Mouse (Mus musculus) adrenal gland (tissue): ENCODE measurements around the gene Prune2.

Experiments used
- intact Hi-C: fragments of 180-260 bp; cut with DNase I; formaldehyde crosslinking; loops from one replicate; pipeline ENCODE4 v1.15.1; 2025
- long read RNA-seq, 2 experiments: library from polyadenylated mRNA; unstranded; transcript quantifications; one replicate each; pipeline ENCODE4 v2.0.0; 2020; ENCODE audit warnings: borderline replicate concordance in 1 of 2; ENCODE audit not compliant: insufficient replicate concordance in 1 of 2

Prune2 gene
- long read RNA-seq, experiment 1, full-length matches to known transcripts = 1 of 37 reads
- long read RNA-seq, experiment 1, partial matches to known transcripts = 0 of 37 reads
- long read RNA-seq, experiment 1, other reads (novel, unspliced or antisense) = 36 of 37 reads
- long read RNA-seq, experiment 2, full-length matches to known transcripts = 1 of 11 reads
- long read RNA-seq, experiment 2, partial matches to known transcripts = 1 of 11 reads
- long read RNA-seq, experiment 2, other reads (novel, unspliced or antisense) = 9 of 11 reads

DNA sequence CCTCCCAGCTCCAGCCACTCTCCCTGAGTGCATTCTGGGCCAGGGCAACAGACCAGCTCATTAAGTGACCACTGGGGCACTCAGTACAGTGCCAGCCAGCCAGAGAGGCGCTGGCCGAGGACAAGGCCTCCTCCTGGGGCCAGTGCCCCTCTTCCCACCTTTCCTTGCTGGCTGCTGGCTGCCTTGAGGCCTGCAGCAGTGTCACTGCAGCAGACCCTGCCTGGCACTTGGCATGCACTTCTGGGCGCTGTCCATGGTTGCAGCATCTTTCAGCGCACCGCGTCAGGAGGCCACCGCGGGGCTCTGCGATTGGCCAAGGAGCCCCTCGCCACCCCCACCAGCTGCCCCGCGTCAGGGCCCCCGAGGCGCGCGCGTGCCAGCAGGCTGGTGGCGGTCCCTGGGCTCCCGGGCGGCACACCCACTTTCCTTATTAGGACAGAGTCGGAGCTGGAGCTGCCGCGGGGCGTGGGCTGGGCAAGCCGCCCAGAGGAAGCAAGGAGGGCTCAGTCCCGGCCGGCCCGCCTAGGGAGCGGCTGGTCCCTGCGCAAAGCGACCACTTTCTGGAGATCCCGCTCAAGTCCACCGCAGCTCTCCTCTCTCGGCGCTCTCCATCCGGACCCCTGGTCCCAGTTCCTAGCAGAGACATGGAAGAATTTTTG, at the start of gene Prune2:
Prune2 (plus strand) TSS at position 506 of the 659 bp plus-strand sequence.
- intact Hi-C loops = no loop called here

DNA sequence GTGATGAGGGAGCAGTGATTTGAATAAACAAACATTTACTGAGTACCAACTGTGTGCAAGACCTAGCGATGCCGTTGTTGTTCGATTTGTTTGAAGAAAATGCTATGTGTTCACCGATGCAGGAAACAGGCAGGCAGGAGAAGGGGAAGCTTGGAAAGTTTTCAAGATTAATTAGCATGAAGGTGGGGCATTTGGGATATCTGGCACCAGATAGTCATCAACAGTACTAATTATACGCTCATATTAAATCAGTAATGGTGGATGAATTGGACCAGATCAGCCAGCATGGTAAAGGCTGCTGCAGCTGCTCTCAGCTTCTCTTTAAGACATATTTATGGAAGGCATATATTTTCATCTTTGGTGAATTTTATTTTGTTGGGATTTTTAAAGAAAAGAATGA, 44.4 kb upstream of the Prune2 start:
- intact Hi-C loops = no loop called here

- intact Hi-C loops = no loop called here
These were observed 31.4 kb upstream of the Prune2 start for GRCm38 (mm10) chr19:16924516-16924915.

DNA sequence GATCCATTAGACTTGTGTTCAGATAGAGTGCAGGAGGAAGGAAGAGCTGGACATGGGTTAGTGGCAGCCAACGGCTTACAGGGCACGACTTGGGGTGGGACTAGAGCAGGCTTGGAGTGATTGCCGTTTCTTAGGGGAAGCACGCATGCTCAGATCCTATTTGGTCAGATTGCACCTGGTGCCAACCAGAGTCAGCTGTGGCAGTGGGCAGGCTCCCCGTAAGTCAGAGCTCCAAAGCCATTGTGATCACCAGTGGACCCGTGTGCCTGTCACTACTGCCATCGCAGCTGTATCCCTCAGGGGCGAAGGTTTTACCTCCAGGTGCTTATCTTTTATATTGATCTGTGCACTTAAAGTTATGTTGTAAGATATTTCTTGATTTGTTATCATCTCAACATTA, 21.3 kb upstream of the Prune2 start:
- intact Hi-C loops = no loop called here

DNA sequence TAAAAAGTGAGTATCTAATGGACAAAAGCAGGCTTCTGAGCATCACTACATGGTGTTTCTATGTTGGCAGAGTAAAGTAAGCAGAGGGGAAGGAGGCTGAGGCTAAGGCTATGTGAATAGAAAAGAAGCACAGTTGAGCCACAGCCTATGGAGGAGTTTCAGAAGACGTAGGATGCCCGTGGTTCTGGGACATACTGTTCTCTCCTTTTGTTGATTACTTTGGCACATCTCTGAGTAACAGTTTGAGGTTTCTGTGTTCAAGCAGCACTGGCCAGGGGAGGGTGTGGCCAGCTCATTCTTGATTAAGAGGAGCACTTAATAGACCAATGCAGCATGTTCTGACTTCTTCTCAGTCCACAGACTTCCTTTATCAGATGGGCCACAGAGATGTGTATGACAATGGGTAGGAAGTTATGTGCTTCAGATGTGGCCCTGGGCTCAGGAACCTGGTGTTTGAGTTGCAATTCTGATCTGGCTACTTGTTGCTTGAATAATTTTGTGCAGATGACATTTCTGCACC, 7.1 kb upstream of the Prune2 start:
- intact Hi-C loops = no loop called here

GRCm38 (mm10) chr19:16949341-16949740, 6.6 kb upstream of the Prune2 start:
- intact Hi-C loops = no loop called here

DNA sequence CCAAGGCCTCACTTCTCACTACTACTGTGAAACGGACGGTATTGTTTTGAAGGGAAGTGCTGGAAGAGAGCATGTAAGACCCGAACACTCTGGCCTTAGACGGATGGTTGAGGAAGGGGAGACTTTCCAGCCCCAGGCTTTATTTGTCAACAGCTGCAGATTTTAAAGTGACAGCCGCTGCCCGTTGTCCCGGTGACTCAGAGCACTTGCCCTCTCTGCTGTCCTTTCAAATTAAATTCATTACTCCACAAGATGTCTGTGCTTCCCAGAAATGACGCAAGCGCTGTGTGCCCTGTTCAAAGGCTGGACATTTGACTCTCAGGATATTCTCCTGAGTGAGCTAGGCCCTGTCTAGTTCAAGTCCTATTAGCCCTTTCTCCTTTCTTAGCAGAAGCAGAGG, 5.9 kb upstream of the Prune2 start:
- intact Hi-C loops = no loop called here

- intact Hi-C loops = no loop called here
These were observed 5.1 kb upstream of the Prune2 start for GRCm38 (mm10) chr19:16950664-16951363.

DNA sequence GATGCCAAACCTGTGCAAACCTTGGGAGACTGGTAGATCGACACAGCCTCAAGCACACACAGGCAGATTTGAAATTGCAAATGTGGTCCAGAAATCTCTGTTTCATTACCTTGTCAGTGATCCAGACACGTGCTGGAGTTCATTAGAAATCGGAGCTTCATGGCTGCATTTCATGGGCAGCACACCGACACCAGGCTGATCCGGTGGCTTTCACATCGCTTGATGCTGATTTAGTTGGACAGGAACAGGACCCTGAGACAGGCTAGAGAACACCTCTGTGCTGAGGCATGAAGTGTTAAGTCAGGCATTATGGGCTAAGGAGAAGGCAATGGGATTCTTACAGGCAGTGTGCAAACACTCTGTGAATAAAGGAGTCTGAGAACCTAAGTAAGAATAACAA, 1.2 kb upstream of the Prune2 start:
- intact Hi-C loops = no loop called here

DNA sequence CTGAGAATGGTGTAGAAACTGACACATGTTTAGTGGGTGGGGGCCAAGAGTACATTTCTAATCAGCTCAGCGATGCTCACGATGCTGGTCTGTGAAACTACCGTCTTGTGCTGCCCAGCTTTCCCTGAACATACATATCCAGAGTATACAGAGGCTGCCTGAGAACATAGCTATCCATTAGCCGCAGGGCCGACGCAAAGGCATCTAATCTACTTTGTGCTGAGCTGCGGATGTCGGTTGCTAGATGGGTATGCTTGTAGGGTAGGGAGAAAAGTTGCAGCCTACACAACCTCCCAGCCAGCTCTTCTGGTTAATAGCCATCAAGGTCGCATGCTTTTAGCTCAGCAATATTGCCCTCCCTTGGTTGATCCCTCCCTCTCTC, 696 bp upstream of the Prune2 start:
- intact Hi-C loops = no loop called here

DNA sequence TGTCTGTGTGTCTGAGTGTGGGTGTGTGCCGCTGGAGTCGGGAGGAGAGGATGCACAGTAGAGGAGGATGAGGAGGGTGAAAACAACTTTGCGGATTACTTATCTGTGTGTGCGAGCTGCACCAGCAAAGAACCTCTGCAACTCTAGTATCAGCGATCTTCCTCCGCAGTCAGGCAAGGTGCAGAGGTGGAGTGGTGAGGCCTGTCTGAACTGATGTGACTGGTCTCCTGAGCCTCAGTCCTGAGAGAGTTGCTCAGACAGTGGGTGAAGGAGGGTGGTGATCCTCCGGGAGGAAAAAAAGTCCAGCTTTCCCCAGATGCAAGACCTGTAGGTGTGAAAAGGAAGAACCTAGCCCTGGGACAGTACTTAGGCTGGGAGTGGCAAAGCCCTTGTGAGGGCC, 401 bp downstream of the Prune2 start:
- intact Hi-C loops = no loop called here

DNA sequence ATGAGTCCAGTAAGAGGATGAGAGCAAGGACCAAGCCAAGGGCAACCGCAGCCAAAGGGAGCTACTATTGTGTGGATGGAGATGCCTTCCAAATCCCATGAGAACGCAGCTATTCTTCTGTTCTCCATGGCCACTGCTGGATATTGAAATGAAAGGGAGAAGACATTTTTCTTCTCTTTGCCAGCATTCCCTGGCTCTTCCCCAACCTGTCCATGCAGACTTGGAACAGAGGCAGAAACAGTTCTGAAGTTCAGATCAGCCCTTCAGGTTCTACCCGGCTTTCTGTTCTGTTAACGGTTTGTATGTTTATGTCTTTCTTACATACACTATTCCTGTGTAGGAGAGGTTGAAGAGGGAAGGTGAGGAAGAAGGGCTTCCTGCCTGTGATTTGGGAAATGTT, 3.1 kb downstream of the Prune2 start:
- intact Hi-C loops = no loop called here

DNA sequence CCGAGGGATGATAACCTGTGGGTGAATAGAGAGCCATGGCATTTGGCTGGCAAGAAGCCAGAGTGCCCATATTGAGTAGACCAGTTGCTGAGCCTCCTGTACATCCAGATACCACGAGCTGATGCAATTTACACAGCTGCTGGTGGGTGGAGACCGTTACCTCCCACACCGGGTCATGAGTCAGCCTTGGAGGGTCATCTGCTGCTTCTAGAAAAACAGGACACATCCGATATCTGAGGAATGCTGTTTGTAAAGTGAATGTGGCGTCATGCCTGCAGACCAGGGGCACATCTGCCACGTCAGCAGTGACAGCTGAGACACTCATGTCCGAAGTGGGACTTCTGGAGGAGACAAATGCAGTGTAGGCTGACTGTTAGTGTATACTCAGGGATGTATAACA, 3.6 kb downstream of the Prune2 start:
- intact Hi-C loops = no loop called here

DNA sequence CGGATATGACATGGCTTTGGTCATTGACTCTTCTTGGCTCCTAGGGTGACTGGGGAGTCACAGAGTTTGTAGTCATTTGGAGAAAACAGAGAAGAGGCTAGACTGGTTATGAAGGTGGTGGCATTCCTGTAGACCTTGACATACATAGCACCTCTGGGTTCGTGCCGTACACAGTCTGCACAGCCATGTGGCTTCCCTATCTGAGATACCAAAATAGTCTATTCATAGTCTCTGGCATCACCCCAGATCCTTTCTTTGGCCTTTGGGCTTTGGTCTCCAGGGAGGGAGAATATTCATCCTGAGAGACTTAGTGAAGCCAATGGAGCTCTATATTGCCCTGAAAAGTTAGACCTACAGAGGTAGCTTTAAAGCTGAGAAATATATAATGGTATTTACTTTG, 5.1 kb downstream of the Prune2 start:
- intact Hi-C loops = no loop called here

GRCm38 (mm10) chr19:16963178-16963577, 7.3 kb downstream of the Prune2 start:
- intact Hi-C loops = no loop called here

GRCm38 (mm10) chr19:16968768-16969167, 12.8 kb downstream of the Prune2 start:
- intact Hi-C loops = no loop called here

- intact Hi-C loops = no loop called here
These were observed 14.7 kb downstream of the Prune2 start for GRCm38 (mm10) chr19:16970612-16971011.

- intact Hi-C loops = no loop called here
These were observed 23.0 kb downstream of the Prune2 start for GRCm38 (mm10) chr19:16978910-16979309.

DNA sequence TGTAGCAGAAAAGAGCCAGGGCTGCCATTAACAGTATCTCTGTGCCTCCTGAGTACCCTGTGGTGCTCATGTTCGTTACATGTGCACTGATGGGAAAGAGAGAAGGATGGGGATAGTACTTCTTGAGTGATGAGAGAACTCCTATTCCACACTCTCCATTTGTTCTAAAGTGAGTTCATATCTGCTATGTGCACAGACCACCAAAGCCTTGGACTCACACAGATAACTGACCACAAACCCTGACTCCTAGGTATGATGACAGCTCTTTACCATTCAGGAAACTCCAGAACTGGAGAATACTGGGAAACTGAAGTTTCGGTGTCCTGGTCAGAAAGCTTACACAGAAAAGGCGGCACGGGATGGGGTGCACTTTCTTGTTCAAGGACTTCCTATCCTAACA, 25.8 kb downstream of the Prune2 start:
- intact Hi-C loops = loop anchor here (2.0 kb wide), 1 partner anchor 79 kb away; no protein-coding TSS in a partner anchor

DNA sequence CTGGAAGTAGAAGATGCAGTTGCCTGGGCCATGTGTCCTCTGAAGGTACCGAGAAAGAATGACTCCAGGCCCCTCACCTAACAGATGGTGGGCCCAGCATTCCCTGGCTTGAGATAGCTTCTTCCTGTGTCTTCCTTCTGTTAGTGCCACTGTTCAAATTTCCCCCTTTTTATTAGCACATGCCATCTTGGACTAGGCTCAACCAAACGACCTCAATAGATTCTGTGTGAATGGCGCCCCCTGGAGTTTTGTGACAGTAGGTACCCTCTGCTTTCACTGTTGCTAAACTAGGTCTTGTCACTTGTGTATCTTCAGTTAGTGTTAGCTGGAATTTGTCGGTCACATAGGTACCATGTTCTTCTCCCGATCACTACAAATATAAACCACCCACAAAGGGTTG, 29.0 kb downstream of the Prune2 start:
- intact Hi-C loops = loop anchor here (5.0 kb wide), 1 partner anchor 183 kb away; no protein-coding TSS in a partner anchor

- intact Hi-C loops = loop anchor here (5.0 kb wide), 1 partner anchor 186 kb away; no protein-coding TSS in a partner anchor
These were observed 32.1 kb downstream of the Prune2 start for GRCm38 (mm10) chr19:16987984-16988383.

DNA sequence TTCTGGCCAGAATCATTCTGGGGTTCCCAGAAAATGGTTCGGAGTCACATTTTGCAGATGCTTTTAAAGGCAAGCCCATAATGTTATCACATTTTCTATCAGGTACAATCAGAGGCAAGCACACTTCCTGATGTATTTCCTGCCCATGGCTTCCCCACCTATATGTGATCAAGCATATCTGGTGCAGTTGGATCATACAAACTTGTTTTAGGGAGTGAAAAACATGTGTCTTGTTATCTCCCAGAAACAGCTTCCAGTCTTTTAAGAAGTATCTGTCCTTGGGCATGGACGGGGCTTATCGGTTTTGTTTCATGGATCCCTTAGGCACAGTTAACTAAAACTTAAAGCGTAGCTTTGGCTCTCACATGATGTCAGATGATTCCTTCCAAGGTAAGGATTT, 36.2 kb downstream of the Prune2 start:
- intact Hi-C loops = no loop called here
